Mouse (Mus musculus) testis, adult 2 months (tissue): ENCODE measurements around the gene Ctnna2. TPM values are rescaled to one million over a fixed set of nuclear protein-coding genes. Genes with fewer than 3 reads are reported as not detected.

ENCODE experiments used
- H3K27ac ChIP-seq: fragments of 200-500 bp; 2 replicates; pipeline ENCODE4 v1.5.1; 2012; ENCODE audit warnings: low read depth, low read length; ENCODE audit not compliant: control insufficient read depth, insufficient read depth
- H3K27me3 ChIP-seq: fragments of 200-500 bp; 2 replicates; pipeline ENCODE4 v1.6.1; 2012; ENCODE audit warnings: mild to moderate bottlenecking, low read length, moderate library complexity; ENCODE audit not compliant: control insufficient read depth, insufficient read depth
- H3K36me3 ChIP-seq: fragments of 200-500 bp; 2 replicates; pipeline ENCODE4 v1.6.1; 2012; ENCODE audit warnings: mild to moderate bottlenecking, low read length; ENCODE audit not compliant: control insufficient read depth, insufficient read depth
- H3K4me1 ChIP-seq: fragments of 200-500 bp; 2 replicates; pipeline ENCODE4 v1.6.1; 2012; ENCODE audit warnings: low read length; ENCODE audit not compliant: control insufficient read depth, insufficient read depth
- H3K4me3 ChIP-seq: fragments of 200-500 bp; 2 replicates; pipeline ENCODE4 v1.5.1; 2012; ENCODE audit warnings: low read depth, mild to moderate bottlenecking, low read length, moderate library complexity, mixed read lengths; ENCODE audit not compliant: control insufficient read depth
- CTCF ChIP-seq: fragments of 200-500 bp; IDR thresholded peaks from 2 replicates; pipeline ENCODE4 v1.5.1; 2012; ENCODE audit warnings: low read depth, mild to moderate bottlenecking, inconsistent platforms, low read length, moderate library complexity; ENCODE audit not compliant: control insufficient read depth, insufficient read depth, insufficient replicate concordance
- POLR2A ChIP-seq: fragments of 200-500 bp; IDR thresholded peaks from 2 replicates; pipeline ENCODE4 v1.6.1; 2012; ENCODE audit warnings: low read depth, mild to moderate bottlenecking, inconsistent platforms, low read length, moderate library complexity; ENCODE audit not compliant: control insufficient read depth
- polyA plus RNA-seq: library from polyadenylated mRNA; depleted of rRNA; stranded (reverse); fragments of >200 nt; gene quantifications from 2 replicates; pipeline ENCODE4 v1.2.3, GENCODE M21; 2012

The Ctnna2 gene
- polyA plus RNA-seq, 1 experiment, result 7.2 TPM

- H3K36me3 ChIP-seq, result no peaks in the 10 kb centered on the region
- H3K27me3 ChIP-seq, result no peaks in the 10 kb centered on the region
- H3K4me3 ChIP-seq, result no peak overlapping the region
- TF ChIP-seq POLR2A (no peak), CTCF (no peak)
- H3K27ac ChIP-seq, result no peak overlapping the region
- no peaks in the 10 kb centered on the region for H3K4me1 ChIP-seq
Measured at GRCm38 (mm10) chr6:77184896-77185295, 794.6 kb downstream of the Ctnna2 start.

DNA sequence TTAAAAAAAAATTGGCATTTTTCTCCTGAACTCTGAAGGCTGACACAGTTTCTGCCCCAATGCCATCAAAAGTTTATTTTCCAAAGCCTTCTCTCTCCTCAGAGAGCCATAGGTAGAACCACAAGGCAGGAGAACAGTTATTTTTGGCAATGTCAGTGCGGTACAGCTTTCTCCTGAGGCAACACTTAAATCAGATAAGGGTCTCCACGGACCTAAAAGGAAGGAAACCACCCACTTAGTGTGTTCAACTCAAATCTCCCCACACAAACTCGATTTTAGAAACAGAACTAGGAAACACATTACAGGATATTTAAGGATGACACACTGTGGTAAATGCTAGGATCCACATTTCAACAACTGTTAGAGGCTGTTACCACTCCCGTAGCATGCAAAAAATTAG lies 803.7 kb downstream of the Ctnna2 start:
- Histone ChIP-seq H3K36me3 (no peaks in the 10 kb centered on the region), H3K4me3 (no peak overlapping the region), H3K4me1 (no peaks in the 10 kb centered on the region), H3K27ac (no peak overlapping the region), H3K27me3 (no peaks in the 10 kb centered on the region)
- no peak for TF ChIP-seq POLR2A
- TF ChIP-seq CTCF, result no peak

GRCm38 (mm10) chr6:77157028-77157427 lies 822.5 kb downstream of the Ctnna2 start:
- Histone ChIP-seq H3K4me3 (no peak overlapping the region), H3K36me3 (no peaks in the 10 kb centered on the region), H3K27me3 (no peaks in the 10 kb centered on the region), H3K4me1 (no peaks in the 10 kb centered on the region), H3K27ac (no peak overlapping the region)
- TF ChIP-seq POLR2A, result no peak
- no peak for TF ChIP-seq CTCF

DNA sequence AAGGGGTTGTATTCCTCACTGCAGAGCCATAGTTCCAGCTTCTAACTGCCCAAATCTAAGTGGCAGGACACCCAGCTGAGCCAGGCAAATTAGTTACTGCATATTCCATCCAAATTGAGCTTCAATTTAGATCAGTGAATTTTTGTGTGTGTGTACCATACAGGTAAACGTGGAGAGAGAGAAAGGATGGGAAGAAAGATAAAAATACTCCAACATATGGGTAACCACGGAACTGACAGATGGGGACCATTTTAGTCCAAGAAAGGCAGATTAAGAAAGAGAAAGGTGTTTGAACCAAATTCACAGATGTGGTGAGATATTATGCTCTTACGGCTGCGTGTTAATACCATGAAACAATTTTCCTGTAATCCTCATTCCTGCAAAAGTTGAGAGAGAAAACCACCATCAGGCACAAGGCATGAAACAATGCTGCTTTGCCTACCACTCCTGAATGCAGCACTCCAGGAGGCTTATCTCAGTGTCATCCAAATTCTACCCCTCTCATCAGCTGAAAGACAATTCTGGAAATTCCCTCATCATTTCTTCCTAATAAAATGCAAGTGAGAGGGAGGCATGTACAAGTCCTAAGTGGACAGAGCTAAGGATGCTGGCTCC lies 840.1 kb downstream of the Ctnna2 start:
- H3K36me3 ChIP-seq, result no peaks in the 10 kb centered on the region
- no peaks in the 10 kb centered on the region for H3K27me3 ChIP-seq
- H3K27ac ChIP-seq, result no peak overlapping the region
- H3K4me3 ChIP-seq, result no peak overlapping the region
- H3K4me1 ChIP-seq, result no peaks in the 10 kb centered on the region
- TF ChIP-seq POLR2A (no peak), CTCF (no peak)

- no peak overlapping the region for H3K4me3 ChIP-seq
- H3K36me3 ChIP-seq, result no peaks in the 10 kb centered on the region
- H3K4me1 ChIP-seq, result no peaks in the 10 kb centered on the region
- no peak overlapping the region for H3K27ac ChIP-seq
- H3K27me3 ChIP-seq, result no peaks in the 10 kb centered on the region
- TF ChIP-seq CTCF, result no peak
- TF ChIP-seq POLR2A, result no peak
Measured at GRCm38 (mm10) chr6:77120926-77121325, 858.6 kb downstream of the Ctnna2 start.

GRCm38 (mm10) chr6:77120510-77120909 lies 859.0 kb downstream of the Ctnna2 start:
- H3K4me1 ChIP-seq, result no peaks in the 10 kb centered on the region
- no peak for TF ChIP-seq POLR2A
- TF ChIP-seq CTCF, result no peak
- H3K27me3 ChIP-seq, result no peaks in the 10 kb centered on the region
- no peak overlapping the region for H3K4me3 ChIP-seq
- H3K27ac ChIP-seq, result no peak overlapping the region
- no peaks in the 10 kb centered on the region for H3K36me3 ChIP-seq

DNA sequence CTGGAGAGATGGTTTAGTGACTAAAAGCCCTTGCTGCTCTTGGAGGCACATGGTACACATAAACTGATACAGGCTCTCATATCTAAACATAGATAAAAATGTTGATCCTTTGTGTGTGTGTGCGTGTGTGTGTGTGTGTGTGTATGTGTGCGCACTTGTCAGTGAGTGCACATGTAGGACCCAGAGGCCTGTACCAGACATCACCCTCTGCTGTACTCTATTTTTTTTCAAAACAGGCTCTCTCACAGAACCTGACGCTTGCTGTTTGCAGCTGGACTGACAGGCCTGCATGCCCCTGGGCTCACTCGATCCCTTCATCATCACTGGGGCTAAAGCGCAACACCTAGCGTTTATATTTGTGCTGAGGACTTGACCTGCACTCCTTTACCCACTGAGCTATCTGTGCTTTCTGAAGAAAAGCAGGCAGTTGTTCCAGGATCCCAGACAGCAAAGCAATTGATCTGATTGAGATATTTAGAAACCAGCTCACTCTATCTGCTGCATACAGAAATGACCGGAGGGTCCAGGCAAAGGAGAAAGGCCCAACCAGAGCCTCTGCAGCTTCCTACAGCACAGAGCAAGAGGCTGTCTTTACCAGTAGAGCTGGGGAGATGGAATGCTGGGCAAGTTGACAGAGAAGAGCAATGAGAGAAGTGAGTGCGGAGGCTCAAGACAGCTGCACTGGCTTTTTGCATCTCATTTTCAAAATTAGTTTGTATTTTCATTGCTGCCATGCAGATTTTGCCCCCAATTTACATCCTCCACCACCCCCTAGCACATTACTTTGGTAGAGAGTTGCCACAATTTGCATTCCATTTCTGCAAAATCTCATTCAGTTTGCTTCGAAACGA lies 870.2 kb downstream of the Ctnna2 start:
- Histone ChIP-seq H3K4me3 (no peak overlapping the region), H3K27ac (no peak overlapping the region), H3K27me3 (no peaks in the 10 kb centered on the region), H3K4me1 (no peaks in the 10 kb centered on the region), H3K36me3 (no peaks in the 10 kb centered on the region)
- TF ChIP-seq CTCF, result no peak
- no peak for TF ChIP-seq POLR2A
